Mouse (Mus musculus): ENCODE data around the gene Atp1b2.
A peak's percentile ranks its signal among the peaks of the same experiment; 100 is the strongest.

Atp1b2 gene

GRCm38 (mm10) chr11:69606491-69606795 lies 701 bp upstream of the Atp1b2 start:
- DNase-seq, result no peak

- no peak for DNase-seq
Measured at GRCm38 (mm10) chr11:69604795-69605664, 712 bp downstream of the Atp1b2 start.

- no peak for DNase-seq
Measured at GRCm38 (mm10) chr11:69604347-69604746, 1.4 kb downstream of the Atp1b2 start.

- DNase-seq, result no peak
Measured at GRCm38 (mm10) chr11:69603516-69603915, 2.2 kb downstream of the Atp1b2 start.

- no peak for DNase-seq
Measured at GRCm38 (mm10) chr11:69601768-69602167, 4.0 kb downstream of the Atp1b2 start.

- DNase-seq, result peak; percentile 55
Measured at GRCm38 (mm10) chr11:69600098-69600497, 5.6 kb downstream of the Atp1b2 start.

- DNase-seq, result no peak
Measured at GRCm38 (mm10) chr11:69599436-69599835, 6.3 kb downstream of the Atp1b2 start.

GRCm38 (mm10) chr11:69594853-69595252 lies 10.9 kb downstream of the Atp1b2 start:
- no peak for DNase-seq

GRCm38 (mm10) chr11:69592799-69593198 lies 12.9 kb downstream of the Atp1b2 start:
- DNase-seq, result no peak

GRCm38 (mm10) chr11:69591899-69592637 lies 13.7 kb downstream of the Atp1b2 start:
- DNase-seq, result no peak

GRCm38 (mm10) chr11:69591424-69591823 lies 14.3 kb downstream of the Atp1b2 start:
- no peak for DNase-seq

GRCm38 (mm10) chr11:69590622-69591021 lies 15.1 kb downstream of the Atp1b2 start:
- DNase-seq, result no peak

- no peak for DNase-seq
Measured at GRCm38 (mm10) chr11:69589207-69589834, 16.4 kb downstream of the Atp1b2 start.

- no peak for DNase-seq
Measured at GRCm38 (mm10) chr11:69585718-69586325, 19.9 kb downstream of the Atp1b2 start.

- DNase-seq, result no peak
Measured at GRCm38 (mm10) chr11:69584937-69585336, 20.8 kb downstream of the Atp1b2 start.

- no peak for DNase-seq
Measured at GRCm38 (mm10) chr11:69584008-69584407, 21.7 kb downstream of the Atp1b2 start.

GRCm38 (mm10) chr11:69582230-69582805 lies 23.4 kb downstream of the Atp1b2 start:
- no peak for DNase-seq

- no peak for DNase-seq
Measured at GRCm38 (mm10) chr11:69581814-69582213, 23.9 kb downstream of the Atp1b2 start.

GRCm38 (mm10) chr11:69581147-69581688 lies 24.5 kb downstream of the Atp1b2 start:
- DNase-seq, result peak; percentile 88

- DNase-seq, result peak; percentile 11
Measured at GRCm38 (mm10) chr11:69580572-69581146, 25.1 kb downstream of the Atp1b2 start.

- peak; percentile 90 for DNase-seq
Measured at GRCm38 (mm10) chr11:69580091-69580514, 25.6 kb downstream of the Atp1b2 start, which contains the start of the genes Wrap53 and Trp53. TSS of gene Wrap53 (minus strand) at chr11:69580255. TSS of gene Trp53 (plus strand) at chr11:69580359.
